Mouse (Mus musculus) adrenal gland, adult 18-20 months (tissue): Measurements from ENCODE around the gene Notum. TPM values are rescaled to one million over a fixed set of nuclear protein-coding genes. Genes with fewer than 3 reads are reported as not detected.

Experiments
- DNase-seq, 2 experiments: peaks; one replicate each; pipeline ENCODE4 v3.0.0; 2021 to 2022; ENCODE audit warnings: low spot score in 2 of 2
- long read RNA-seq, 2 experiments: library from polyadenylated mRNA; stranded (forward); transcript quantifications; one replicate each; pipeline ENCODE4 v2.0.0; 2021
- total RNA-seq, 2 experiments: library from RNA; stranded (reverse); gene quantifications; 1 replicate in 1 of 2; 2 replicates in 1 of 2; pipeline ENCODE4 v1.2.3; 2021

Notum gene
- 1 to 10 TPM; 2.8 to 6.6 TPM for total RNA-seq
- long read RNA-seq, experiment 1, partial matches to known transcripts: 1 of 7 reads
- long read RNA-seq, experiment 1, other reads (novel, unspliced or antisense): 3 of 7 reads
- long read RNA-seq, experiment 2, partial matches to known transcripts: 1 of 10 reads
- long read RNA-seq, experiment 2, other reads (novel, unspliced or antisense): 6 of 10 reads

- peak in 1 of 2 experiments; percentile 28 for DNase-seq
These were observed at the start of gene Notum for GRCm38 (mm10) chr11:120661076-120661460. Gene Notum (minus strand): TSS chr11:120661175.

- DNase-seq: no peak
These were observed 49.7 kb upstream of the Notum start for GRCm38 (mm10) chr11:120710672-120711071.

GRCm38 (mm10) chr11:120709551-120709950, 48.6 kb upstream of the Notum start:
- DNase-seq: no peak

- DNase-seq: no peak
These were observed 47.0 kb upstream of the Notum start for GRCm38 (mm10) chr11:120707969-120708368.

- no peak for DNase-seq
These were observed 46.2 kb upstream of the Notum start for GRCm38 (mm10) chr11:120707225-120707624.

GRCm38 (mm10) chr11:120706120-120706519, 45.1 kb upstream of the Notum start:
- no peak for DNase-seq

- DNase-seq: no peak
These were observed 43.7 kb upstream of the Notum start for GRCm38 (mm10) chr11:120704486-120705325.

GRCm38 (mm10) chr11:120703696-120704454, 42.9 kb upstream of the Notum start:
- no peak for DNase-seq

- peak; percentile 47 to 56 for DNase-seq
These were observed 36.8 kb upstream of the Notum start for GRCm38 (mm10) chr11:120697741-120698140.

- DNase-seq: no peak
These were observed 35.6 kb upstream of the Notum start for GRCm38 (mm10) chr11:120696568-120696967.

- DNase-seq: no peak
These were observed 34.7 kb upstream of the Notum start for GRCm38 (mm10) chr11:120695641-120696040.

GRCm38 (mm10) chr11:120695184-120695583, 34.2 kb upstream of the Notum start:
- no peak for DNase-seq

GRCm38 (mm10) chr11:120693461-120693860, 32.5 kb upstream of the Notum start:
- DNase-seq: no peak

GRCm38 (mm10) chr11:120692471-120693011, 31.6 kb upstream of the Notum start:
- no peak for DNase-seq

- DNase-seq: no peak
These were observed 28.4 kb upstream of the Notum start for GRCm38 (mm10) chr11:120689365-120689764.

- DNase-seq: no peak
These were observed 25.8 kb upstream of the Notum start for GRCm38 (mm10) chr11:120686650-120687272.

- no peak for DNase-seq
These were observed 23.7 kb upstream of the Notum start for GRCm38 (mm10) chr11:120684660-120685059.

GRCm38 (mm10) chr11:120684086-120684485, 23.1 kb upstream of the Notum start:
- DNase-seq: no peak

- DNase-seq: no peak
These were observed 22.6 kb upstream of the Notum start for GRCm38 (mm10) chr11:120683536-120683935.

GRCm38 (mm10) chr11:120682683-120683082, 21.7 kb upstream of the Notum start:
- DNase-seq: no peak

GRCm38 (mm10) chr11:120679909-120680308, 18.9 kb upstream of the Notum start:
- no peak for DNase-seq
